Mouse (Mus musculus): ENCODE results near the gene Hoxd10. TPM values are rescaled to one million over a fixed set of nuclear protein-coding genes. Genes with fewer than 3 reads are reported as not detected.
A peak's percentile ranks its signal among the peaks of the same experiment; 100 is the strongest.

The Hoxd10 gene
- total and polyA plus RNA-seq, 2 experiments from 2014 or later, result 0.22 TPM; not detected in 1

DNA sequence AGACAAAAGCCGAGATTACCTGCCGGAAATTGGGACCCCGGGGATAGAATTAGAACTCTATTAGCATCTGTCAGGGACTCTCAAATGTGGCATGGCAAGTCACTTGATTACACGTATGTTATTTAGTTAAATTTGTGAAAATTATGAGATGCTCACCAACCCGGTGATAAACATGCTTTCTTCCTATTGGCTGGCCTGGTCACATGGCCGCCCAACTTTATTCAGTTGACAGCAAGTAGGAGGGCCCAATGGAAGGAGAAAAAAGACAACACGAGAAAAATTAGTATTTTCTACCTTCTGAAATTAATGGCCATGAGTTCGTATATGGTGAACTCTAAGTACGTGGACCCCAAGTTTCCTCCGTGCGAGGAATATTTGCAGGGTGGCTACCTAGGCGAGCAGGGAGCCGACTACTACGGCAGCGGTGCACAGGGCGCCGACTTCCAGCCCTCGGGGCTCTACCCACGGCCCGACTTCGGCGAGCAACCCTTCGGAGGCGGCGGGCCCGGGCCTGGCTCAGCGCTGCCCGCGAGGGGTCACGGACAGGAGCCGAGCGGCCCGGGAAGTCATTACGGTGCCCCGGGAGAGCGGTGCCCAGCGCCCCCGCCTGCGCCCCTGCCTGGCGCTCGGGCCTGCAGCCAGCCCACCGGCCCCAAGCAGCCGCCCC, 35.4 kb downstream of the Hoxd10 start:
- H3K9me3 ChIP-seq (ENCODE audit: low read length), result no peaks in the 10 kb centered on the region
- H3K27ac ChIP-seq (ENCODE audit: low read depth, low read length), result no peak overlapping the region
- H3K27me3 ChIP-seq (ENCODE audit: insufficient read depth, low read length), result peaks cover 94% of the 10 kb centered on the region
- TF ChIP-seq CTCF (IDR thresholded peaks at IDR 0.05), result no peak
- under 1% methylated on average over 42 of the region's 43 CpGs for WGBS
- no peaks in the 10 kb centered on the region for H3K36me3 ChIP-seq (ENCODE audit: insufficient read depth, low read length)
- H3K9ac ChIP-seq (replicated peaks; ENCODE audit: low read length, poor library complexity, severe bottlenecking), result no peak overlapping the region
- no peak overlapping the region for H3K4me2 ChIP-seq (ENCODE audit: low read depth, low read length, poor library complexity, severe bottlenecking)
- ATAC-seq (ENCODE audit: low FRiP score) (no peak), DNase-seq (ENCODE audit: low spot score) (peak; percentile 57)
- no peaks in the 10 kb centered on the region for H3K4me1 ChIP-seq (ENCODE audit: insufficient read depth, low read length)
- H3K4me3 ChIP-seq (ENCODE audit: low read depth, low read length), result no peak overlapping the region

DNA sequence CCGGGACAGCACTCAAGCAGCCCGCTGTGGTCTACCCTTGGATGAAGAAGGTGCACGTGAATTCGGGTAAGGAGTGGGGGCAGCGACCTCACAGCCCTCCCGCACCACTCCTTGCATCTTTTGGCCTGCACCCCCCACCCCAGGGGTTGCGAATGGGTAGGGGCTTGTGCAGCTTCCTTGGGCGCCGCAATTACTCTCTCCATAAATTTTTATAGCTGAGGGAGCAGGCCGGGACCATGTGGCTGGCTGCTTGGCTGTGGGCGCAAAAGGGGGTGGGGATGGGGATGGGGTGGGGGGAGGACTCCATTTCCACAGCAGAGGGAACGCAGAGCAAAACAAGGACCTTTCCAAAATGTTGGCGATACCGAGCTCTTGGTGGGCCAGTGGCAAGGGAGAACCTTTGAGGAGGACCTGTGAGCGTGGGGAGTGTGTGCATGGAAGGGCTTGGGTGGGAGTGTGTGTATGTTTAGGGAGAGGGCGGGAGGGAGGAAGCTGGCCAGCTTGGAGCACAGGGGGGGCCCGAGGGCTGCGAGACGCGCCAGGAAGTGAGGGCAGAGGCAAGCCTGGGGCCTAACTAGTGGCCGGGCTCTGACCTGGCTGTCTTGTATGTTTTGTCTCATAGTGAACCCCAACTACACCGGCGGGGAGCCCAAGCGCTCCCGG, 36.0 kb downstream of the Hoxd10 start:
- ATAC-seq (ENCODE audit: low FRiP score) (no peak), DNase-seq (ENCODE audit: low spot score) (no peak)
- no peak overlapping the region for H3K27ac ChIP-seq (ENCODE audit: low read depth, low read length)
- WGBS, result 4% methylated on average over 25 of the region's 25 CpGs
- H3K4me1 ChIP-seq (ENCODE audit: insufficient read depth, low read length), result no peaks in the 10 kb centered on the region
- peaks cover 94% of the 10 kb centered on the region for H3K27me3 ChIP-seq (ENCODE audit: insufficient read depth, low read length)
- H3K4me3 ChIP-seq (ENCODE audit: low read depth, low read length), result no peak overlapping the region
- no peak overlapping the region for H3K4me2 ChIP-seq (ENCODE audit: low read depth, low read length, poor library complexity, severe bottlenecking)
- H3K9me3 ChIP-seq (ENCODE audit: low read length), result no peaks in the 10 kb centered on the region
- no peaks in the 10 kb centered on the region for H3K36me3 ChIP-seq (ENCODE audit: insufficient read depth, low read length)
- H3K9ac ChIP-seq (replicated peaks; ENCODE audit: low read length, poor library complexity, severe bottlenecking), result no peak overlapping the region
- no peak for TF ChIP-seq CTCF (IDR thresholded peaks at IDR 0.05)

DNA sequence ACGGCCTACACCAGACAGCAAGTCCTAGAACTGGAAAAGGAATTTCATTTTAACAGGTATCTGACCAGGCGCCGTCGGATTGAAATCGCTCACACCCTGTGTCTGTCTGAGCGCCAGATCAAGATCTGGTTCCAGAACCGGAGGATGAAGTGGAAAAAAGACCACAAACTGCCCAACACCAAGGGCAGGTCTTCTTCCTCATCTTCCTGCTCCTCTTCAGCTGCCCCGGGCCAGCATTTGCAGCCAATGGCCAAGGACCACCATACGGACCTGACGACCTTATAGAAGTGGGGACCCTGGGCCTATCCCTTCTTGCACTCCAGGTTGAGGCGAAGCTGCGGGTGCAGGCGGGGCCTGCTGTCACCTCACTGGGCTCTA, 36.6 kb downstream of the Hoxd10 start:
- ATAC-seq (ENCODE audit: low FRiP score) (no peak), DNase-seq (ENCODE audit: low spot score) (no peak)
- no peaks in the 10 kb centered on the region for H3K4me1 ChIP-seq (ENCODE audit: insufficient read depth, low read length)
- H3K4me2 ChIP-seq (ENCODE audit: low read depth, low read length, poor library complexity, severe bottlenecking), result no peak overlapping the region
- no peaks in the 10 kb centered on the region for H3K9me3 ChIP-seq (ENCODE audit: low read length)
- peaks cover 94% of the 10 kb centered on the region for H3K27me3 ChIP-seq (ENCODE audit: insufficient read depth, low read length)
- no peak overlapping the region for H3K27ac ChIP-seq (ENCODE audit: low read depth, low read length)
- no peak overlapping the region for H3K9ac ChIP-seq (replicated peaks; ENCODE audit: low read length, poor library complexity, severe bottlenecking)
- no peaks in the 10 kb centered on the region for H3K36me3 ChIP-seq (ENCODE audit: insufficient read depth, low read length)
- 7% methylated on average over 13 of the region's 13 CpGs for WGBS
- H3K4me3 ChIP-seq (ENCODE audit: low read depth, low read length), result no peak overlapping the region
- no peak for TF ChIP-seq CTCF (IDR thresholded peaks at IDR 0.05)

DNA sequence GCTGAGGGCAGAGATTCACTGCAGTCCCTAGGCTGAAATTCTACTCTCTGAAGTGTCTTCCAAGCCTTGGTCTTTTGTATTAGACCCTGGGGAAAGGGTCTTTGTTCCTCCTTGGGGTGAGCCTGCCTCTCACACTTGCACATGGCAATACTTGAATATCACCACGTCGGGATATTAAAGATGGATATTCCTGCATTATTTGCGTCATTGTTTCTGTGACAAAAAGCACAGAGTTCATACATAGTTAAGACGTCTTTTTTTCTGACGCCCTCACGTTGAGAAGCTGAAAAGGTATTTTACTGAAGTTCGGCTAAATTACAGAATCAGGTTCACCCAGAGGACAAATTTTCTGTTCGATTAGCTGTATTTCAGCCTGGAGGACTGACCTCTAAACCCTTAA, 38.6 kb downstream of the Hoxd10 start:
- Histone ChIP-seq H3K4me1 (ENCODE audit: insufficient read depth, low read length) (no peaks in the 10 kb centered on the region), H3K36me3 (ENCODE audit: insufficient read depth, low read length) (no peaks in the 10 kb centered on the region), H3K9me3 (ENCODE audit: low read length) (no peaks in the 10 kb centered on the region), H3K27me3 (ENCODE audit: insufficient read depth, low read length) (peaks cover 95% of the 10 kb centered on the region), H3K9ac (replicated peaks; ENCODE audit: low read length, poor library complexity, severe bottlenecking) (no peak overlapping the region), H3K4me2 (ENCODE audit: low read depth, low read length, poor library complexity, severe bottlenecking) (no peak overlapping the region), H3K27ac (ENCODE audit: low read depth, low read length) (no peak overlapping the region), H3K4me3 (ENCODE audit: low read depth, low read length) (no peak overlapping the region)
- DNase-seq (ENCODE audit: low spot score) (no peak), ATAC-seq (ENCODE audit: low FRiP score) (no peak)
- WGBS, result 5% methylated on average over 8 of the region's 8 CpGs
- no peak for TF ChIP-seq CTCF (IDR thresholded peaks at IDR 0.05)

DNA sequence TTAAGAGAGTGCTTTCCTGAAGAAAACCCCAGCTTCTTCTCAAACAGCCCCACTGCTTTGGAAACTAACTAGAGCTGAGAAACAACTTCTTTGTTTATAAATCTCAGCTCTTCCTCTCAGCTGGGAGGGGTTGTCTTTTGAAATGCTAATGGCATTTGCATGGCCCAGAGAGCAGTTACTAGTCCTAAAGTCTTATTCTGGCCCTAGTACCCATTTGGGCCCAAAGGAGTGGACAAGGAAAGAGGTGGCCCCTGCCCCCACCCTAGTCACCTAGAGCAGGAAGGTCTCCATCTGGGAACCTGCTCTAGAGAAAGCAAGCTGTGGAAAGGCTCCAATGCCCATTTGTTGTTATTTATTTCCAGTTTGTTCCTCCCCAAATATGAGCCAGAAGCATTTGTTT, 39.3 kb downstream of the Hoxd10 start:
- Histone ChIP-seq H3K9ac (replicated peaks; ENCODE audit: low read length, poor library complexity, severe bottlenecking) (no peak overlapping the region), H3K27ac (ENCODE audit: low read depth, low read length) (no peak overlapping the region), H3K27me3 (ENCODE audit: insufficient read depth, low read length) (peaks cover 95% of the 10 kb centered on the region), H3K4me1 (ENCODE audit: insufficient read depth, low read length) (no peaks in the 10 kb centered on the region), H3K36me3 (ENCODE audit: insufficient read depth, low read length) (no peaks in the 10 kb centered on the region), H3K9me3 (ENCODE audit: low read length) (no peaks in the 10 kb centered on the region), H3K4me3 (ENCODE audit: low read depth, low read length) (no peak overlapping the region), H3K4me2 (ENCODE audit: low read depth, low read length, poor library complexity, severe bottlenecking) (no peak overlapping the region)
- no peak for TF ChIP-seq CTCF (IDR thresholded peaks at IDR 0.05)
- ATAC-seq (ENCODE audit: low FRiP score) (no peak), DNase-seq (ENCODE audit: low spot score) (no peak)

DNA sequence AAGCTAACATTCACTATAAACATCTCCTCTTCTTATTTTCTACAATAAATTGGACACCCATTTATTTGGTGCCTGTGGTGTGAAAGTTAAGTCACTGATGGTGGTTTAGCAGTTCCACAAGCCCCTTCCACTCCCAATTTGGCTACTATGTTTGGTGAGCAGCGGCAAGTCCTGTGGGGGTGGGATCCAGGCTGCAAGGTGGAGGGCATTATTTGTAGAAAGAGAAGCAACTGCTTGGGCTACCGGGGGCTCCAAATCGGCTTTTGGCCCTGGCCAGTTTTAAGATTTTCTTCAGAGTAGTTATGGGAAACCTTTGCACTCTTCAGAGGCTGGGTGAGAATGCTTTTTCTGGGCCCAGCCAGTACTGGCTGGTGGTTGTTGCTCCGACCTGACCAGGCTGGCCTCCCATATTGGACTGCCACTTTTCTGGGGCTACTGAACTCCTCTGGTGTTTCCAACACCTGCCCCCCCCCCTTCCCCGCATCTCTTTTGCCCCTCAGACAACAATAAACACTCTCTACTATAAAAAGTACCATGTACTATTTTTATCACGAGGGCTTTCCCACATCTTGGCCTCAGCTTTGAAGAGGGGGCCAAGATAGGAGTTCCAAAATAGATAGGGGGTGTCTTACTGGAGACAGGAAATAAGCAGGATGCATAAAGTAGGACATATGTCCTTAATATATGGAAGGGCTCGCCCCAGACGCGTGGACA, 40.2 kb downstream of the Hoxd10 start:
- Histone ChIP-seq H3K27me3 (ENCODE audit: insufficient read depth, low read length) (peaks cover 94% of the 10 kb centered on the region), H3K4me1 (ENCODE audit: insufficient read depth, low read length) (no peaks in the 10 kb centered on the region), H3K9me3 (ENCODE audit: low read length) (no peaks in the 10 kb centered on the region), H3K36me3 (ENCODE audit: insufficient read depth, low read length) (no peaks in the 10 kb centered on the region), H3K4me3 (ENCODE audit: low read depth, low read length) (no peak overlapping the region), H3K27ac (ENCODE audit: low read depth, low read length) (no peak overlapping the region), H3K4me2 (ENCODE audit: low read depth, low read length, poor library complexity, severe bottlenecking) (no peak overlapping the region), H3K9ac (replicated peaks; ENCODE audit: low read length, poor library complexity, severe bottlenecking) (no peak overlapping the region)
- DNase-seq (ENCODE audit: low spot score), result no peak
- TF ChIP-seq CTCF (IDR thresholded peaks at IDR 0.05), result no peak
- 5% methylated on average over 9 of the region's 9 CpGs for WGBS
- no peak for ATAC-seq (ENCODE audit: low FRiP score)

Measured in midbrain, postnatal 0 days (tissue).